Mouse (Mus musculus): ENCODE results near the gene Slain2. TPM values are rescaled to one million over a fixed set of nuclear protein-coding genes. Genes with fewer than 3 reads are reported as not detected.
A peak's percentile ranks its signal among the peaks of the same experiment; 100 is the strongest.

Slain2 gene
- polyA plus RNA-seq, 1 experiment, result 48.4 TPM

GRCm38 (mm10) chr5:72916048-72916447 lies 1.9 kb downstream of the Slain2 start:
- Histone ChIP-seq H3K27ac (ENCODE audit: insufficient read depth, low read length) (no peak overlapping the region), H3K9me3 (replicated peaks; ENCODE audit: control insufficient read depth, insufficient read depth, low read length, poor library complexity, severe bottlenecking) (no peaks in the 10 kb centered on the region), H3K4me3 (ENCODE audit: low read depth, low read length) (no peak overlapping the region), H3K27me3 (ENCODE audit: control insufficient read depth, insufficient read depth, low read length, poor library complexity, severe bottlenecking) (no peaks in the 10 kb centered on the region), H3K9ac (ENCODE audit: low read depth, poor library complexity, severe bottlenecking) (peak overlapping the region; percentile 89; the same call in 1 of the 2 replicates), H3K36me3 (ENCODE audit: control insufficient read depth, insufficient read depth, low read length, poor library complexity, severe bottlenecking) (no peaks in the 10 kb centered on the region), H3K4me1 (ENCODE audit: control insufficient read depth, insufficient read depth, low read length) (no peaks in the 10 kb centered on the region)
- TF ChIP-seq EP300 (IDR thresholded peaks at IDR 0.05; ENCODE audit: insufficient read depth, low read depth, low read length) (no peak), POLR2A (IDR thresholded peaks at IDR 0.05; ENCODE audit: insufficient read depth, low read length) (no peak), CTCF (IDR thresholded peaks at IDR 0.05; ENCODE audit: low read depth, low read length) (no peak)

DNA sequence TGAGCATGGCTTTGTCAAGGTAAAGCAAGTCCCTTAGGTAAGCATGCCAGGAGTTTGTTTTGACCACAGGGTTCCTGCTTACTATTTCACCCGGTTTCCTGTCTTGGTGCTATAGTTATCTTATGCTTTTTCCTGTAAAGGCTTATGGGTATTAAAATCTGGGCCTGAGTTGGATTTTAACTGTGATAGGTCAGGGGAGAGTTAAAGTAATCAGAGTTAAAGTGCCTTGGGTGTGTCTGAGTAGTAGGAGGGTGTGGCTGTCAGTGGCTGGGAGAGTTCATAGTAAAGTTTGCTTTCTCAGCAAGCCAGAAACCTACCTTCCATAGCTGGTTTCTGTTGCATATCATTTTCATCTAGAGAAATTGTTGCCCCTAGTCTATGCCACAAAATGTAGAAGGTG lies 2.7 kb downstream of the Slain2 start:
- TF ChIP-seq EP300 (IDR thresholded peaks at IDR 0.05; ENCODE audit: insufficient read depth, low read depth, low read length) (no peak), CTCF (IDR thresholded peaks at IDR 0.05; ENCODE audit: low read depth, low read length) (no peak), POLR2A (IDR thresholded peaks at IDR 0.05; ENCODE audit: insufficient read depth, low read length) (no peak)

DNA sequence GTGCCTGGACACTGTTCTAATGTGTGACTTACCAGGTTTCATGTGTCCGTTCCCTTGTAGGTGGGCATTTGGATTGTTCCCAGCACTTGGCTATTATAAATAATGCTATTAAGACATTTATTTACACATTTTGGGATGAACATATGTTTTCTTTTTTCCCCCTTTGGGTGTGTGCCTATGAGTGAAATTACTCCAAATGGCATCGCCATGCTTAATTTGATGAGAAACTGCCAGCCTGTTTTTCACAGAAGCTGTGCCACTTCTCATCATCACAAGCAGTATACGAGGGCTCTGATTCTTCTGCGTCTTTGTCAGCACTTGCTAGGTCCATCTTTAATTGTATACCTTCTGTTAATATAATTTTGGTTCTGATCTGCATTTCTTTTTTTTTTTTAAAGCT lies 6.3 kb downstream of the Slain2 start:
- Histone ChIP-seq H3K36me3 (ENCODE audit: control insufficient read depth, insufficient read depth, low read length, poor library complexity, severe bottlenecking) (no peaks in the 10 kb centered on the region), H3K9ac (ENCODE audit: low read depth, poor library complexity, severe bottlenecking) (no peak overlapping the region), H3K27me3 (ENCODE audit: control insufficient read depth, insufficient read depth, low read length, poor library complexity, severe bottlenecking) (no peaks in the 10 kb centered on the region), H3K27ac (ENCODE audit: insufficient read depth, low read length) (no peak overlapping the region), H3K4me3 (ENCODE audit: low read depth, low read length) (no peak overlapping the region), H3K4me1 (ENCODE audit: control insufficient read depth, insufficient read depth, low read length) (no peaks in the 10 kb centered on the region), H3K9me3 (replicated peaks; ENCODE audit: control insufficient read depth, insufficient read depth, low read length, poor library complexity, severe bottlenecking) (no peaks in the 10 kb centered on the region)
- no peak for TF ChIP-seq EP300 (IDR thresholded peaks at IDR 0.05; ENCODE audit: insufficient read depth, low read depth, low read length)
- TF ChIP-seq CTCF (IDR thresholded peaks at IDR 0.05; ENCODE audit: low read depth, low read length), result no peak
- no peak for TF ChIP-seq POLR2A (IDR thresholded peaks at IDR 0.05; ENCODE audit: insufficient read depth, low read length)

More for the DNA sequence above, 2.7 kb downstream of the Slain2 start:
- H3K36me3 ChIP-seq (ENCODE audit: control insufficient read depth, insufficient read depth, low read length, poor library complexity, severe bottlenecking), result no peaks in the 10 kb centered on the region
- H3K9ac ChIP-seq (ENCODE audit: low read depth, poor library complexity, severe bottlenecking), result no peak overlapping the region
- no peaks in the 10 kb centered on the region for H3K4me1 ChIP-seq (ENCODE audit: control insufficient read depth, insufficient read depth, low read length)
- H3K9me3 ChIP-seq (replicated peaks; ENCODE audit: control insufficient read depth, insufficient read depth, low read length, poor library complexity, severe bottlenecking), result no peaks in the 10 kb centered on the region
- no peak overlapping the region for H3K27ac ChIP-seq (ENCODE audit: insufficient read depth, low read length)
- no peak overlapping the region for H3K4me3 ChIP-seq (ENCODE audit: low read depth, low read length)
- H3K27me3 ChIP-seq (ENCODE audit: control insufficient read depth, insufficient read depth, low read length, poor library complexity, severe bottlenecking), result no peaks in the 10 kb centered on the region

- Histone ChIP-seq H3K27ac (ENCODE audit: insufficient read depth, low read length) (no peak overlapping the region), H3K9me3 (replicated peaks; ENCODE audit: control insufficient read depth, insufficient read depth, low read length, poor library complexity, severe bottlenecking) (no peaks in the 10 kb centered on the region), H3K4me1 (ENCODE audit: control insufficient read depth, insufficient read depth, low read length) (no peaks in the 10 kb centered on the region), H3K9ac (ENCODE audit: low read depth, poor library complexity, severe bottlenecking) (no peak overlapping the region), H3K27me3 (ENCODE audit: control insufficient read depth, insufficient read depth, low read length, poor library complexity, severe bottlenecking) (no peaks in the 10 kb centered on the region), H3K36me3 (ENCODE audit: control insufficient read depth, insufficient read depth, low read length, poor library complexity, severe bottlenecking) (no peaks in the 10 kb centered on the region), H3K4me3 (ENCODE audit: low read depth, low read length) (no peak overlapping the region)
- TF ChIP-seq CTCF (IDR thresholded peaks at IDR 0.05; ENCODE audit: low read depth, low read length) (no peak), POLR2A (IDR thresholded peaks at IDR 0.05; ENCODE audit: insufficient read depth, low read length) (no peak), EP300 (IDR thresholded peaks at IDR 0.05; ENCODE audit: insufficient read depth, low read depth, low read length) (no peak)
Measured at GRCm38 (mm10) chr5:72921171-72921570, 7.1 kb downstream of the Slain2 start.

- Histone ChIP-seq H3K4me1 (ENCODE audit: control insufficient read depth, insufficient read depth, low read length) (no peaks in the 10 kb centered on the region), H3K27me3 (ENCODE audit: control insufficient read depth, insufficient read depth, low read length, poor library complexity, severe bottlenecking) (no peaks in the 10 kb centered on the region), H3K9me3 (replicated peaks; ENCODE audit: control insufficient read depth, insufficient read depth, low read length, poor library complexity, severe bottlenecking) (no peaks in the 10 kb centered on the region), H3K27ac (ENCODE audit: insufficient read depth, low read length) (no peak overlapping the region), H3K36me3 (ENCODE audit: control insufficient read depth, insufficient read depth, low read length, poor library complexity, severe bottlenecking) (no peaks in the 10 kb centered on the region), H3K9ac (ENCODE audit: low read depth, poor library complexity, severe bottlenecking) (no peak overlapping the region), H3K4me3 (ENCODE audit: low read depth, low read length) (no peak overlapping the region)
- TF ChIP-seq POLR2A (IDR thresholded peaks at IDR 0.05; ENCODE audit: insufficient read depth, low read length) (no peak), CTCF (IDR thresholded peaks at IDR 0.05; ENCODE audit: low read depth, low read length) (no peak), EP300 (IDR thresholded peaks at IDR 0.05; ENCODE audit: insufficient read depth, low read depth, low read length) (no peak)
Measured at GRCm38 (mm10) chr5:72922796-72923195, 8.7 kb downstream of the Slain2 start.

GRCm38 (mm10) chr5:72927074-72927473 lies 13.0 kb downstream of the Slain2 start:
- Histone ChIP-seq H3K4me3 (ENCODE audit: low read depth, low read length) (no peak overlapping the region), H3K4me1 (ENCODE audit: control insufficient read depth, insufficient read depth, low read length) (no peaks in the 10 kb centered on the region), H3K36me3 (ENCODE audit: control insufficient read depth, insufficient read depth, low read length, poor library complexity, severe bottlenecking) (no peaks in the 10 kb centered on the region), H3K9ac (ENCODE audit: low read depth, poor library complexity, severe bottlenecking) (no peak overlapping the region), H3K27ac (ENCODE audit: insufficient read depth, low read length) (no peak overlapping the region), H3K27me3 (ENCODE audit: control insufficient read depth, insufficient read depth, low read length, poor library complexity, severe bottlenecking) (no peaks in the 10 kb centered on the region), H3K9me3 (replicated peaks; ENCODE audit: control insufficient read depth, insufficient read depth, low read length, poor library complexity, severe bottlenecking) (no peaks in the 10 kb centered on the region)
- TF ChIP-seq POLR2A (IDR thresholded peaks at IDR 0.05; ENCODE audit: insufficient read depth, low read length), result no peak
- TF ChIP-seq CTCF (IDR thresholded peaks at IDR 0.05; ENCODE audit: low read depth, low read length), result no peak
- no peak for TF ChIP-seq EP300 (IDR thresholded peaks at IDR 0.05; ENCODE audit: insufficient read depth, low read depth, low read length)
